Mouse (Mus musculus): ENCODE measurements at regions not wholly inside any gene's neighbourhood (a gene's known extent, or its start where the extent isn't known, plus 50 kb on each side); places are given as distances from the start of the nearest gene placed in this dataset.

DNA sequence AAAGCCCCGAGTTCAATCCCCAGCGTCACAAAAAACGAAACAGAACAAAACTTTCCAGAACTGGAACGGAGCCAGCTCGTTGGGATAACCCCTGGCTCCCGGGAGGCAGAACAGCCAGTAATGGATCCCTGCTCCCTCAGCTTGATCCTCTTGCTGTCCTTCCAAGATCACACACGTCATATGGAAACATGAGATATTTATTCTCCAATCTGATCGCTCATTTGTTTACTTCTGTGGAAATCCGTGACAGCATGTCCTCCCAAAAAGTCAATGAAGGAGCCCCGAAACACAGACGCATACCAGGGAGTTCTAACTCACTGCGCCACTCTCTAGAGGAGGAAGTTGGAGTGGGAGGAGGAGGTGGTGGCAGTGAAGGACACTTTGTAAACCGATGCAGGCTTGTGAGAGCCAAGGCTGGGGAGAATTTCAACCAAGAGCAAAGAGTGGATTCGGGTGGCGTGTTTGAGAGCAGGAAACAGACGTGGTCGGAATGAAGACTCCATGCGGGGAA is 232.0 kb downstream of the Zfp36l1 start:
- TF ChIP-seq CTCF (IDR thresholded peaks at IDR 0.05) (no peak), POLR2A (IDR thresholded peaks at IDR 0.05; ENCODE audit: insufficient read depth, low read depth, low read length) (no peak), EP300 (IDR thresholded peaks at IDR 0.05; ENCODE audit: insufficient read depth, low read depth, low read length) (no peak)

Data from heart, adult 2 months (tissue).